Mouse (Mus musculus) kidney, embryonic 15.5 days (tissue): ENCODE measurements around the gene Yy1. TPM values are rescaled to one million over a fixed set of nuclear protein-coding genes. Genes with fewer than 3 reads are reported as not detected.

Experiments used
- ATAC-seq: fragments of 200-750 bp; cut with Nextera tagmentation; replicated peaks from 2 replicates; pipeline ENCODE4 v1.8.0; 2017; ENCODE audit warnings: moderate TSS enrichment; ENCODE audit not compliant: low FRiP score
- H3K27ac ChIP-seq: fragments of 300-500 bp; sonication (generic); 2 replicates; pipeline ENCODE4 v1.5.1; 2015; ENCODE audit warnings: mild to moderate bottlenecking, inconsistent platforms
- H3K27me3 ChIP-seq: fragments of 300-500 bp; sonication (generic); 2 replicates; pipeline ENCODE4 v1.6.1; 2015; ENCODE audit warnings: inconsistent platforms
- H3K36me3 ChIP-seq: fragments of 300-500 bp; sonication (generic); 2 replicates; pipeline ENCODE4 v1.6.1; 2015; ENCODE audit warnings: inconsistent platforms
- H3K4me1 ChIP-seq: fragments of 300-500 bp; sonication (generic); 2 replicates; pipeline ENCODE4 v1.6.1; 2015; ENCODE audit warnings: inconsistent platforms
- H3K4me2 ChIP-seq: fragments of 300-500 bp; sonication (generic); 2 replicates; pipeline ENCODE4 v1.6.1; 2015; ENCODE audit warnings: moderate library complexity, mild to moderate bottlenecking, inconsistent platforms
- H3K4me3 ChIP-seq: fragments of 300-500 bp; sonication (generic); replicated peaks from 2 replicates; pipeline ENCODE4 v1.5.1; 2015; ENCODE audit warnings: mild to moderate bottlenecking, inconsistent platforms
- H3K9ac ChIP-seq: fragments of 300-500 bp; sonication (generic); 2 replicates; pipeline ENCODE4 v1.6.1; 2015; ENCODE audit warnings: mild to moderate bottlenecking, inconsistent platforms
- H3K9me3 ChIP-seq: fragments of 300-500 bp; sonication (generic); replicated peaks from 2 replicates; pipeline ENCODE4 v1.6.1; 2016; ENCODE audit warnings: inconsistent platforms
- WGBS: fragments of 180-500 bp; shearing (Covaris S2); methylation state at CpG from one replicate; pipeline ENCODE4 v1.1.7; 2015; ENCODE audit warnings: mixed read lengths; 5-methylcytosine and 5-hydroxymethylcytosine counted together
- polyA plus RNA-seq: library from polyadenylated mRNA; unstranded; fragments of >200 nt; fragmentation: Nextera tagmentation; extraction: Ambion mirVana; gene quantifications from 2 replicates; pipeline ENCODE4 v1.2.1, GENCODE M21; 2015

Yy1 gene
- polyA plus RNA-seq, 1 experiment from 2014 or later: 19.1 TPM

- H3K4me1 ChIP-seq: peaks cover 7% of the 10 kb centered on the region
- ATAC-seq: no peak
- no peaks in the 10 kb centered on the region for H3K9me3 ChIP-seq
- H3K27me3 ChIP-seq: no peaks in the 10 kb centered on the region
- no peak overlapping the region for H3K27ac ChIP-seq
- WGBS: 84% methylated on average over 6 of the region's 6 CpGs
- H3K9ac ChIP-seq: no peak overlapping the region
- H3K36me3 ChIP-seq: no peaks in the 10 kb centered on the region
- no peak overlapping the region for H3K4me3 ChIP-seq
- no peak overlapping the region for H3K4me2 ChIP-seq
Observed at GRCm38 (mm10) chr12:108760016-108760415, 32.8 kb upstream of the Yy1 start.

GRCm38 (mm10) chr12:108760500-108761020 is 32.2 kb upstream of the Yy1 start:
- H3K4me2 ChIP-seq: no peak overlapping the region
- peak overlapping the region; percentile 45; the same call in 1 of the 2 replicates for H3K27ac ChIP-seq
- no peak overlapping the region for H3K9ac ChIP-seq
- ATAC-seq: no peak
- no peak overlapping the region for H3K4me3 ChIP-seq
- H3K4me1 ChIP-seq: peaks cover 13% of the 10 kb centered on the region
- no peaks in the 10 kb centered on the region for H3K9me3 ChIP-seq
- H3K27me3 ChIP-seq: no peaks in the 10 kb centered on the region
- WGBS: 75% methylated on average over 9 of the region's 9 CpGs
- H3K36me3 ChIP-seq: no peaks in the 10 kb centered on the region

GRCm38 (mm10) chr12:108761209-108761608 is 31.6 kb upstream of the Yy1 start:
- ATAC-seq: no peak
- no peak overlapping the region for H3K9ac ChIP-seq
- peak overlapping the region; percentile 45; the same call in 1 of the 2 replicates for H3K27ac ChIP-seq
- no peak overlapping the region for H3K4me3 ChIP-seq
- H3K27me3 ChIP-seq: no peaks in the 10 kb centered on the region
- 53% methylated on average over 4 of the region's 4 CpGs for WGBS
- peaks cover 19% of the 10 kb centered on the region for H3K4me1 ChIP-seq
- H3K36me3 ChIP-seq: no peaks in the 10 kb centered on the region
- no peaks in the 10 kb centered on the region for H3K9me3 ChIP-seq
- no peak overlapping the region for H3K4me2 ChIP-seq

DNA sequence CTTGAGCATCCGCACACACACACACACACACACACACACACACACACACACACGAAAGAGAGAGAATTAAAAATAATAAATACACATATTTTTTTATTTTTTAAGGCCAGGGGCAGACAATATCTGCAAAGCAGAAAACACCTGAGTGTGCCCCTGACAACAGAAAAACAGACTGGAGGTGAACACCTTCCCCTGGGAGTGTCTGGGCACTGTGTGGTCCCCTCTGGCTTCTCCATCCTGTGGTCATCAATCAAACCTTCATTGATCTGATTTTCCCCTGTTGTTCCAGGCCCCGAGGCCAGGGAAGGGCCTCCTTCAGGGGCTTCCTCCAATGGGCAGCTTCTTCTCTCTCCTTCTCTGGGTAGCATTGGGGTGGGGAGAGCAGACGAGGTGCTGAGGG is 31.1 kb upstream of the Yy1 start:
- no peaks in the 10 kb centered on the region for H3K27me3 ChIP-seq
- peaks cover 24% of the 10 kb centered on the region for H3K4me1 ChIP-seq
- WGBS: 64% methylated on average over 4 of the region's 4 CpGs
- ATAC-seq: no peak
- no peak overlapping the region for H3K4me3 ChIP-seq
- H3K9me3 ChIP-seq: no peaks in the 10 kb centered on the region
- no peak overlapping the region for H3K4me2 ChIP-seq
- no peak overlapping the region; the same call in 1 of the 2 replicates for H3K27ac ChIP-seq
- no peak overlapping the region for H3K9ac ChIP-seq
- no peaks in the 10 kb centered on the region for H3K36me3 ChIP-seq

DNA sequence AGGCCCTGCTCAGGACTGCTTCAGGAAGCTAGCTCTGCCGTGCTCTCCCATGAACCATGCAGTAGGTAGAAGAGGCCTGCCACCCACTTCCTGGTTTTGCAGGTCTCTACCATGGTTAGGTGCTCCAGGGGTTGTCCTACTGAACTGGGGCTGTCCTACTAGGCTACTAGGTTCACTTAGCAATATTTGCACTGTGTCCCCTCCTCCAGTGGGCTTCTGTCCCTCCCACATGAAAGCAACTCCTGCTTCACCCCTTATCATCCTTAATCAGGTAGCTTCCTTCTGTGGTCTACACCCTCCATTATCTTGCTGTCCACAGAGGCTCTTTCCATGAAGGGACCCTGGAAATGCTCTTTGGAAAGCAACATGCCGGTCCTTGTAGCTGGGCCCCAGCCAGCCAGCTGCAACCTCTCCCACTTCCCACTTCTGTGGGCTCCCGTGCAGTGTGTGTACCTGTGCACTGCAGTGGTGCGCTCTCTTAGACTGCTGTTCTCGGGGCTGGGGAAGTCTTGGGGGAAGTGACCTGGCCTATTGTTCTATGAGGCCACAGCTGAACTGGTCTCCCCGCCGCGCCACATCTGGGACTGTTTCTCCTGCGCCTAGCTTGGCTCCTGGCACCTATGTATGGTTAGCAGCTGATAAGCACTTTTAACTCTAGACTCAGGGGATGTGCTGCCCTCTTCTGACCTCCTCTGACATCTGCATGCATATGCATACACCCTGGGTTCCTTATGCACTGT is 29.5 kb upstream of the Yy1 start:
- Histone ChIP-seq H3K9ac (no peak overlapping the region), H3K27ac (no peak overlapping the region), H3K36me3 (no peaks in the 10 kb centered on the region), H3K4me3 (no peak overlapping the region), H3K9me3 (no peaks in the 10 kb centered on the region), H3K27me3 (no peaks in the 10 kb centered on the region), H3K4me1 (peaks cover 23% of the 10 kb centered on the region), H3K4me2 (no peak overlapping the region)
- WGBS: 69% methylated on average over 9 of the region's 9 CpGs
- ATAC-seq: no peak; the same call in 1 of the 2 replicates

DNA sequence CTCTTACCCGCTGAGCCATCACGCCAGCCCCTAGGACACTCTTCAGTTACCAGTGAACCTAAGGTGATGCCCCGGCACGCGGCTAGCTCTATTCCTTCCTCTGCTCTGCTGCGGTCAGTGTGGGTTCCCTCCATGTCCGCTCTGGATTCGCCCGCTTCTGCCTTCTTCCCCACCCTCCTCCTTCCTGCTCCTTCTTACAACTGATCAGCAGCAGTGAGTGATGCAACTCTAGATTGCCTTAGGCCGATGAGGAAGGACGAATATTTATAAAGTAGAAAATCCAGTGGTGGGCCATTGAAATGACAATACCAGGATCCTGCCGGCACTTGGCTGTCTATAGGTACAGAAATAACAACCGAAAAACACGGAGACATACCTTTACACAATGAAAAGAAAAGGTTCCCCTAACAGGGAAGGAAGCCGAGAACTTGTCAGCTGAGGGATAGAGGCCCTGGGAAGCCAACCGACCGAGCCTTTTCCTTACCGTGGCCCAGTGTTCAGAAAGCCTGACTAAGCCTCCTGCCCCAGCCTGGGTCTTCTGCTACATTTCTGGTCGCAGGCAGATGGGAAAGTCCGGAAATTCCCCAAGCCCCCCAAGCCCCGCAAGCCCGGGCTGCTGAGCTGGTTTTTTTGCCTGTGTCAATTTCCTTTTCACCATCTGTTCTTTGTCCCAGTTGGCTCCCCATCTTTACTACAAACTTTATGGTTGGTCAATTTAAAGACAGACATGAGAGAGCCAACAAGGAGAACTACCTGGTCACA is 27.7 kb upstream of the Yy1 start:
- Histone ChIP-seq H3K4me3 (peak overlapping the region; percentile 43), H3K4me2 (peak overlapping the region; percentile 70), H3K9ac (peak overlapping the region; percentile 52), H3K4me1 (peaks cover 23% of the 10 kb centered on the region), H3K27ac (peak overlapping the region; percentile 93), H3K27me3 (no peaks in the 10 kb centered on the region), H3K9me3 (no peaks in the 10 kb centered on the region), H3K36me3 (no peaks in the 10 kb centered on the region)
- ATAC-seq: no peak
- 56% methylated on average over 22 of the region's 22 CpGs for WGBS

DNA sequence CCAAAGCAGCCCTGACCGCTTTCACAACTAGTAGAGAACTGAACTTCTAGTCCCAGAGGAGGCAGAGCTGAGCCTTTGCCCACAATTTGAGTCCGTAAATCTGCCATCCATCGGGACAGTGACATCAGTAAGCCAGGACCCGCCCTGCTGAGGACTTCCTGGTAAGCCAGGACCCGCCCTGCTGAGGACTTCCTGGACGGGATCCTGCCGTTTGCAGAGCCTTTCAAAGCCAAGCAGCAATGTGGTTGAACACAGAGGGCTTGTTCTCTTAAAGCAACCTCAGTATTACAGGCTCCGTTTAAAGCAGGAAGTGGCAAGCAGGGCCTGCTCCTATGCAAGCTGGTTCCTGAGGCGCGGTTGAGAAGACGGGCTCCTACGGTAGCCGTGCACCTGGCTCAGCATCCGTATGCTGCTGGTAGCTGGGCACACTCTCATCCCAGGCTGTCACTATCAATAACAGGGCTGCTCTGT is 27.0 kb upstream of the Yy1 start:
- peak; percentile 83 for ATAC-seq
- no peaks in the 10 kb centered on the region for H3K36me3 ChIP-seq
- H3K4me3 ChIP-seq: peak overlapping the region; percentile 43
- WGBS: 10% methylated on average over 14 of the region's 14 CpGs
- H3K9ac ChIP-seq: peak overlapping the region; percentile 52
- H3K4me1 ChIP-seq: peaks cover 23% of the 10 kb centered on the region
- H3K4me2 ChIP-seq: peak overlapping the region; percentile 70
- peak overlapping the region; percentile 93 for H3K27ac ChIP-seq
- no peaks in the 10 kb centered on the region for H3K9me3 ChIP-seq
- H3K27me3 ChIP-seq: no peaks in the 10 kb centered on the region

DNA sequence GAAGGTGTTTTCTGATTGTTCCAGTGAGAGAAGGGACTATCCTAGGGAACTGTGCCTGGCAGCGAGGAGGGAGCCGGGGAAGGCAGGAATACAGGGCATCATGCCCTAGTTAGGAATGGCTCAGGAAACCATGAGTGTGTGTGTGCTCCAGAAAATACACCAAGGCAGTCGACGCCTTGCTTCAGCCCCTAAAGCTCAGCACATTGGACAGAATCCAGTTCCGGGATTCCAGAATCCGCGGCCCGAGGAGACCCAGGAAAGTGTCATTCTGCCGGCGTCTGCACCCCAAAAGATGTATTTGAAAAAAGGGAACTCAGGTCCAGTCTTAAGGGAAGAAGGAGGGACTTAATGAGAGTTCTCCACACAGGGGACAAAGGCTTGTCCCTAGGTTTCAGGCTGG is 26.5 kb upstream of the Yy1 start:
- H3K4me3 ChIP-seq: peak overlapping the region; percentile 43
- H3K9ac ChIP-seq: peak overlapping the region; percentile 52
- peak; percentile 4; the same call in 1 of the 2 replicates for ATAC-seq
- WGBS: 63% methylated on average over 10 of the region's 10 CpGs
- peak overlapping the region; percentile 70 for H3K4me2 ChIP-seq
- no peaks in the 10 kb centered on the region for H3K27me3 ChIP-seq
- peak overlapping the region; percentile 93 for H3K27ac ChIP-seq
- no peaks in the 10 kb centered on the region for H3K36me3 ChIP-seq
- H3K4me1 ChIP-seq: peaks cover 23% of the 10 kb centered on the region
- H3K9me3 ChIP-seq: no peaks in the 10 kb centered on the region

DNA sequence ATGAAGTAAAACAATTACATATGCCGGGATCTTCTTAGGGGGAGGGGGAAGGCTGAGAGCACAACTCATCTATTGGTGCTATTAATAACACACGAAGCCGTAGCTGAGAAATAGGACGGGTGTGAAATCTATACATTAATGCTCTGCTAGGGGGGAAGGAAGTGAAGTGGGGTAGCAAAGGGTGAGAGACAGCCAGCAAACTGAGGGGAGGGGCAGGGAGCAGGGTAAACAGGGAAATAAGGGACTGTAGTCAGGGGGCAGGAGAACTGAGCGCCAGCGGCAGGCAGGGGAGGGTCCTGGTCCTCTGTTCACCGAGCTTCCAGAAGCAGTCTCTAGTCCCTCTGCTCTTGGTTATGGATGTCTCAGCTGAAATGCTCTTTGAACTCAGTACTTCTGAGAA is 25.9 kb upstream of the Yy1 start:
- 44% methylated on average over 7 of the region's 7 CpGs for WGBS
- Histone ChIP-seq H3K4me2 (peak overlapping the region; percentile 70), H3K36me3 (no peaks in the 10 kb centered on the region), H3K27me3 (no peaks in the 10 kb centered on the region), H3K9me3 (no peaks in the 10 kb centered on the region), H3K4me1 (peaks cover 23% of the 10 kb centered on the region), H3K9ac (peak overlapping the region; percentile 52; the same call in 1 of the 2 replicates), H3K27ac (peak overlapping the region; percentile 93), H3K4me3 (no peak overlapping the region)
- ATAC-seq: no peak

- H3K27ac ChIP-seq: no peak overlapping the region
- no peak overlapping the region for H3K4me2 ChIP-seq
- WGBS: 83% methylated on average over 11 of the region's 11 CpGs
- ATAC-seq: no peak
- no peaks in the 10 kb centered on the region for H3K27me3 ChIP-seq
- H3K9ac ChIP-seq: no peak overlapping the region
- peaks cover 23% of the 10 kb centered on the region for H3K4me1 ChIP-seq
- H3K36me3 ChIP-seq: 0 out of 2 replicates have a peak, but pooled peaks cover 5% of the 10 kb centered on the region
- no peak overlapping the region for H3K4me3 ChIP-seq
- H3K9me3 ChIP-seq: no peaks in the 10 kb centered on the region
Observed at GRCm38 (mm10) chr12:108768196-108768854, 24.4 kb upstream of the Yy1 start.

DNA sequence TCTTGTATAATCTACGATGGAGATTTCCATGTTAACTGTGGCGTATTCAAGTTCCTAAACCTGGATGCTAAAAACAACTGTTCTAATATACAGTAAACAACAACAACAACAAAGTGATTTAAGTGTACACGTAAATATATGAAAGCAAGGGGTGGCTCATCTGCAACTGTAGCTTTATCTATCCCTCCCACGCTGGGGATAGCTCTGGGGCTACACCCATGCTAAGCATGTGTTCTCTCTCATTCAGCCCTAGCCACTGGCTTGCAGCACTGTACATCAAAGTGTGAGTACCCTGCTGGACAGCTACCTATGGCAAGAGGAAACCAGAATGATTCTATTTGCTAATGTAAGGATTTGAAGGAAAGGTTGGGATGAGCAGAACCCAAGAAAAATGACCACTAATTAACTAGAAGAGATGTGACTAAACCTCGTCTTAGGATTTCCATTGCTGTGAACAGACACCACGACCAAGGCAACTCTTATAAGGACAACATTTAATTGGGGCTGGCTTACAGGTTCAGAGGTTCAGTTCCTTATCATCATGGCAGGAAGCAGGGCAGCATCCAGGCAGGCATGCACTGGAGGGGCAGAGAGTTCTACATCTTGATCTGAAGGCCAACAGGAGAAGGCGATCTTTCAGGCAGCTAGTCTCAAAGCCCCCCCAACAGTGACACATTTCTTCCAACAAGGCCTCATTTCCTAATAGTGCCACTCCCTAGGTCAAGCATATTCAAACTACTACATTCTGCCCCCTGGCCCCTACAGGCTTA is 12.5 kb upstream of the Yy1 start:
- 93% methylated on average over 7 of the region's 7 CpGs for WGBS

More for the DNA sequence above, 12.5 kb upstream of the Yy1 start:
- ATAC-seq: peak; percentile 54; the same call in 1 of the 2 replicates
- peaks cover 64% of the 10 kb centered on the region for H3K36me3 ChIP-seq
- no peak overlapping the region for H3K9ac ChIP-seq
- H3K4me1 ChIP-seq: no peaks in the 10 kb centered on the region
- H3K27me3 ChIP-seq: no peaks in the 10 kb centered on the region
- H3K27ac ChIP-seq: no peak overlapping the region
- H3K9me3 ChIP-seq: peaks cover 16% of the 10 kb centered on the region; the same call in 1 of the 2 replicates
- H3K4me3 ChIP-seq: no peak overlapping the region
- no peak overlapping the region for H3K4me2 ChIP-seq
